Mouse (Mus musculus) spleen, embryonic (tissue): ENCODE measurements around the gene Sorcs1.

ENCODE experiments used
- CTCF ChIA-PET: fragments of 350-600 bp; sonication (Branson Sonifier 250); formaldehyde crosslinking; loops from one replicate; lab custom pipeline; 2022; lab: Charles Lee

The Sorcs1 gene

DNA sequence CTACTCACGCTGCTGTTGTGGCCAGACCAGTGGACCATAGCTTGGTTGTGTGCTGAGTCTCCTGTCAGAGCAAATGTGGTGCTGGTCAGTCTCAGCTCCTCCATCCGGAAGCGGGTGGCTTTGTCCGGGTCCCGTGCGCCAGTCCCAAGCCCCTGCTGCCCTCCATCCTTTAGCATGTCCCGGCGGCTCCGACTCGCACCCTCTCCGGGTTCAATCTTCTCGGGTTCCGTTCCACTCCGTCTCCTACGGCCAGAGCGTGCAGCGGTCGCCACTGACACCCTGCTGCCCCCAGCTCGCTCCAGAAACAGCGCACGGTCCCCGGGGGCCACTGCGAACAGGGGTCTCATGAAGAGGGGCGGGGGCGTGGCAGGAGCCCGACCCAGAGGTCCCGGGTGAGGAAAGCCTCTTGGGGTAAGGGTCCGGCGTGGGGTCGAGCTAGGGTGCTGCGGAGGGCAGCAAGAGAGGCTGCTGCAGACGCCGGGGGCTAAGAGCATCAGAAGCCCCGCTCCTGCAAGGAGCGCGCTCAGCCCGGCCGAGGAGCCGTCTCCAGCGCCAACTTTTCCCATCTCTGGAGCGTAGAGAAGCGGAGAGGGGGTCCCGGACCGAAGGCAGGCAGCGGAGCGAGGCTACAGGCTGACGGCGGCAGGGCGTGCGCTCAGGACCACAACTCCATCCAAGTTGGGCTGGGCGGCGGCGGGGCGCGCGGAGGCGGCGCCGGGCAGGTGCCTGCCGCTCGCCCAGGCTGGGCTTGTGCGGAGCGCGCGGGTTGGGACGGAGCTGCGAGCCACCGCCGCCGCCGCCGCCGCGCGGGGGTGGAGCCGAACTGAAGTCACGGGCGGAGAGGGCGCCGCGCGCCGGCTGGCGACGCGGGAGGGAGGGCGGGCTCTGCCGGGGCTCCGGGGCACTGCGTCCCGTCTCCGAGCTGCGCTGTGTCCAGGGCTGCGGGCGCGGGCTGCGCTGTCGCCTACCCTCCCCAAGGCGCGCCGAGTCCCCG is at the start of gene Sorcs1:
TSS of gene Sorcs1 (minus strand) at position 744 of the 994 bp plus-strand sequence.
- CTCF ChIA-PET: no interaction called here

DNA sequence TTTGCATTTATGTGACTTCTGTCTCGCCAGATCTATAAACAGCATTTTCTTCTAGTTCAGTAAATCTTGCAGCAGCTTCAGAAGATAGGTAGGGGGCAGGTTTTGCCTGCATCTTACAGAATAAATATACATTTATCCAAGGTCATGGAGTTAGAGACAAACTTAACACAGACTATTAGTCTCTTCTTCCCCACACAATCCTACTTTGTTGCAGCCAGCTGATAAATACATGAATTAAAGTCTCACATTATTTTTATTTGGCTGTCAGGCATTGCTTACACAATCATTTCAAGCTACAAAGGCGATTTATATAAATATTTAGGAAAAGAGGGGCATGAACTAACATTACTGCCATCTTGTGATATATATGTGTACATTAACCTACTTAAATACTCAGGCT is 4.8 kb upstream of the Sorcs1 start:
- CTCF ChIA-PET: no interaction called here

DNA sequence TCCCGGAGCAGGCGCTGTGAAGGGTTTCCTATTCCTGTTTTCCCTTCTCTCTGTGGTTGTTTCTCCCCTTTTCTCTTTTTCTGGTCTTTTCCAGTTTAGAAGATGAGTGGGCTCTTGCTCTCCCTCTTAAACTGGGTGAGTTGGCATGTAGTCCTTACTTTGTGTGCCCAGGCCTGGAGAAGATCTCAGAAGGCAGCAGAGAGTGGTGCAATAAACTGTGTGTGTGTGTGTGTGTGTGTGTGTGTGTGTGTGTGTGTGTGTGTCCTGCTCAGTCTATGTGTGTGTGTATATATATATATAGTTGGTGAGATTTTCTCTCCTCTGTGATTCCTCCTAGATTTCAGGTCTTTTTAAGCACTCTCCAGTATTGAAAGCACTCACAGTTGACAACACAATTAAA is 500 bp upstream of the Sorcs1 start:
- CTCF ChIA-PET: no interaction called here

DNA sequence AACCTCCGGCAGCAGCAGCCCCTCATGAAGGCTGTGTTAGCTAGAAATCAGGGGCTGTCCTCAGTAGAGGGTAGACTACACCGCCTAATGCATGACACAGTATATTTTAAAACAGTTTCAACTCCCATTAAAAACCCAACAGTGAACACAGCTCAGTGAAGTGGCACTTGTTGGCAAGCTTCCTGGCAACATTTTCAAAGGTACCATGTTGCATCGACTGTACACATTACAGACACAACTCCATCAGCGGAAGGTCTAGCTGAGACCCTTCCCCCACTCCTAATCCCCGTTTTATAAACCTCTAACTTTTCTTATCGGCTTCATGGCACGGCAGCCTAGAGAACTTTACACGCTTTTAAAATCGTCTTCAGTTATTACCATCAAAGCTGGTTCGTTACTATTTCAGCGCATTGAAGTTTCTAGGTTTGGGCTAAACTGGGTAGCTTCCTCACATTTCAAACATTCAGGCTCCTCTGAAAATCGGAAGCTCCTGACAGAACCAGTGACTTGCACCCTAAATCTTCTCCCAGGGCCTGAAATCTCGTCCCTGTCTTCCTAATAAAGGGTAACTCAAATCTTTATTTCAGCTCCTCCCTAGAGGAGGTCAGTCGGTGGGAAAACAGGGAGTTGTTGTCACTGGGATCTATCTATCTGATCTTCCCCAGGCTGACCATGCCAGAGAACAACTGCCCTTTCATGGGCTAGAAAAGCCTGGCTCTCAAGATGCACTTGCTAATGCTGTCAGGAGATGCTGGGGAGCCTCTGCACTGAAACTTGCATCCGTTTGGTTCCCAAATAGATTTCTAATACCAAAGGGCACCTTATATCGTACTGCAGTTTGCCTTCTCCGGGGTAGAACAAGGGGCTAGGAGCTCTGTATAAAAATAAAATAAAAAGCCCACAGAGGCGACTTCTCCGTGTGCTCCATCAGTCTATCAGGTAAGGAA is 1.6 kb downstream of the Sorcs1 start:
- CTCF ChIA-PET: no interaction called here

DNA sequence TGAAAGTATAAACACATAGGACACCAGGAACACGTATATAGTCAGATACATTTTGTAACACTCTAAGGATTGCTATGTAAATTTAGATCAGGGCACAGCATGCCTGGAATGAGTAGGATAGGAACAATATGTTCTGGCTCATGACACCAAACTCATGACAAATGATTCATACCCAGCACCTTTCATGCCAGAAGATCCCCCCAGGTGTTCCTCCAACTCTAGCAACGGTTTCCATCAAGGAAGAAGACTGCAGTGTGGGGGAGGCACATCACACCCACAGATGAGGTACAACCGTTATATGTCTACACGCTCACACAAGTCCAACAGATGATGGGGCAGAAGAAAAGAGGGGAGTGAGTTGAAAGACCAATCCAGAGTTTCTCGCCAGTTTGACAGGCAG is 3.5 kb downstream of the Sorcs1 start:
- CTCF ChIA-PET: no interaction called here

DNA sequence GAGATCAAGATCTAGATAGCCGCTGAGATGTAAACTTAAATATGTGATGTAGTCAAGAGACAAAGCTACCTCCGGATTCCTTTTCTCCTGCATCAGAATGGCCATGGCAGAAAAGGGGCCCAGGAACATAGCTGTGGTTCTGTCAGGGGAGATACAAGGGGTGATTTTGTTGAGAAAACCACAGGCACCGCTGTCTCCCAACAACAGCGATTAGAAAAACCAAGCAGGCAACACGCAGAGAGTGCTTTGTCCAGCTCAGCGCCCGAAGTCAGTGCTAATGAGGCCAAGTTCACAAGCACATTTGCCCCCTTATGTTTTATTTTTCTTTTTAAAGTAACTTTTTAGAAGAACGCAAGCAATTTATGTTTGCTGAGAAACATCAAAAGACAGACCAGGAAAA is 10.9 kb downstream of the Sorcs1 start:
- CTCF ChIA-PET: no interaction called here

DNA sequence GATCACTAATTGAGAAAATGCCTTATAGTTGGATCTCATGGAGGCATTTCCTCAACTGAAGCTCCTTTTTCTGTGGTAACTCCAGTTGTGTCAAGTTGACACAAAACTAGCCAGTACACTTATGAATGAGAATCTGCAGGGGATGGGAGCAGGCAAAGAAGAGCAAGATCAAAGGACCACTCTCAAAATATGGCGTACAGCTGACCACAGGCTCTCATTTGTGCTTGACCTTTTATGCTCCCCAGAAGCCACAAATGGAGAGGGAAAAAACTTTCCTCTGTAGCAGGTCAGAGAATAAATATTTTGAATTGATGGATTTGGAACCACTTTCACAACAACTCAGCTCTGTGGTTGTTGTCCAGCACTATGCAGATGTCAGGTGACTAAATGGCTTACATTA is 14.1 kb downstream of the Sorcs1 start:
- CTCF ChIA-PET: no interaction called here

DNA sequence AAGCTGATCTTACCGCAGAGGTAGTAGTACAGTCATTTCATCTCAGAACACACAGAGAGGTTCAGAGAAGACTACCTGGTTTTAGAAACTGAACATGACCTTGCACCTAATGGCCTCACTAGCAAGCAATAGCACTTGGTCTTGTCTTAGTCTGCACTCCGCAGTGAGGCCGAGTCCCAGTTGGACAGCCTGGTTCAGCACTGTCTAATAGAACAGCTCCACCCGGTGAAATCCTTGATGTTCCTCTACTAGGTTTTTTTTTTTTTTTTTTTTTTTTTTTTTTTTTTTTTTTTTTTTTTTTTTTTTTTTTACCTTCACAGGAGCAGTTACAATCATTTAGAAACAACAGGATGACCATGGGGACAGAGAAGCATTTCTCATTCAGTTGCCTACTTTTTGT is 19.3 kb downstream of the Sorcs1 start:
- CTCF ChIA-PET: no interaction called here

DNA sequence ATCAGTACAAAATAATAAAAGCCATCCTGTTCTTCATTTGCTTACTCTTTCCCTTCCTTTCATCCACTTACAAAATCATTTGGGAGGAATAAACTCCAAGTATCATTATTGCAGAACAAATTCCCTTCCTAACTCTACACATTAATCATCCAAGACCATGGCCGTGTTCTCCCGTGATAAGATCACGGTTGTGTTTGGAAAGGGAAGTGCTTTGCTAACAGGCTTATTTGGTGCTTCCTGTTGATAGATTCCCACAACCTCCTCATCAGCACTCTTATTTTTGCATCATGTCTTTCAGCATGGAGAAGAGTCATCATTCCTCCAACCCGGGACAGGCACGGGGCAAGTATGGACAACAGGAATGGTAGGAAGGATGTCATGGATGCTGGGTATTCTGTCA is 25.7 kb downstream of the Sorcs1 start:
- CTCF ChIA-PET: no interaction called here

DNA sequence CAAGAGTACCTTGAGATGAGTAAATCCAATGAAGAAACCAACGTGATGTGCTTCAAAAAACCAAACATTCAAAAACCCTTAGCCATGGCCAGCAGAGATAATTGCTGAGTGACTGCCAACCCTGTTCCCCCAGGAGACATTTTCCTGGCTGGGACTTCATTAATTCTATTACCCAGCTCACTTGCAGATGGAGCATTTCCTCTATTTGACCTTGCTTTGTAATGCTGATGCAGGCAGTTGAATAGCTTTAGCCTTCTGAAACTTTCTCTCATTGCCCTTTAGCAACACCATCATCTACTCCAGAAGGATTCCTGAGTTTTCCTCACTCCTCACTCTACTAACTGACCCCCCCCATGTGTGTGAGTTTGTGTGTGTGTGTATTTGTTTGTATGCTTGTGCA is 34.6 kb downstream of the Sorcs1 start:
- CTCF ChIA-PET: no interaction called here

DNA sequence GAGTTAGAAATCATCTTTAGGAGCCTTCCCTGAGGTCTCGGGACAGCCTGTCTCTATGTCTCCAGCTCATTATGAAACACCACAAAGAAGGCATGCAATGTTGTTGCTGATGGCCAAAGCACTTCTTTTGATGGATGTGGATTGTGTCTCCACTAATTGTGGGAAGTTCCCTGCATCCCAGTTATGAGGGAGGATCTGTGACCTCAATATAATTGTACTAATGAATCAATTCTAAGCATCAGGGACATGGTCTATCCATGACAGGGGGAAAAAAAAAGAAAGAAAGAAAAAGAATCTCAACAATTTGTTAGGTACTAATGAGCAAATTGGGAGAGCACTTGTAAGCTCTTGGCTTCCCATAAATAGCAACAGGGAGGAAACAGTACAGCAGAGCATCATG is 36.3 kb downstream of the Sorcs1 start:
- CTCF ChIA-PET: no interaction called here

DNA sequence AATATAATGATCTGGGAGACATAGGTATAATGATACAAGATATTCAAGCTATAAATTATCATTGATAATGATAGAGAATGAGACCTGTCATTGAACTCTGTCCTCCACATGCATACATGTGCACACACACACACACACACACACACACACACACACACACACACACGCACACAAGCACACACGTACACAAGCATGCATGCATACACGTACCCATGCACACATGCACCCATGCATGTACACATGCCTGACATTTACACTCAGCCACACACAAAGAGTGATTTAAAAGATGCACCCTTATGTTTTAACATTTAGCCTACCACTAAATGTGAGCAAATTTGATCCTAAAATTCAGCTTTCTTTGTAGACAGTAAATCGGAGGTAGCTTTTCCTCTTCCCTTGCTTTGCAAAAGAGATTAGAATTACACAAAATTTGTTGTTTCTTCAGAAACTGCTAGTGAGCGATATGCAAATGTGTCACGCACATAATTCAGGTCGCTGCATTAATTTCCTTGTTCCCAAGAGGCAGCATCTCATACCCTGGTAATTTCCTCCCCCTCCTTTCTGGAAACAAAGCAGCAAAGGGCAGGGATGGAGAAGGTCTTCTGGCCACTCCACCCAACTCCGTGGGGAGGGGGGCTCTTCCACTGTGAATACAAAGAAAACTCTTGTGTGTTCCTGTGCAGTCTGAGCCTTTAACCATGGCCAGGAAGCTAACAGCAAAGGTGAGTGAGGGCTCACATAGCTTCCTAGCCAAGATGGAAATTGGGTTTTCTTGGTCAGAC is 38.0 kb downstream of the Sorcs1 start:
- CTCF ChIA-PET: no interaction called here

DNA sequence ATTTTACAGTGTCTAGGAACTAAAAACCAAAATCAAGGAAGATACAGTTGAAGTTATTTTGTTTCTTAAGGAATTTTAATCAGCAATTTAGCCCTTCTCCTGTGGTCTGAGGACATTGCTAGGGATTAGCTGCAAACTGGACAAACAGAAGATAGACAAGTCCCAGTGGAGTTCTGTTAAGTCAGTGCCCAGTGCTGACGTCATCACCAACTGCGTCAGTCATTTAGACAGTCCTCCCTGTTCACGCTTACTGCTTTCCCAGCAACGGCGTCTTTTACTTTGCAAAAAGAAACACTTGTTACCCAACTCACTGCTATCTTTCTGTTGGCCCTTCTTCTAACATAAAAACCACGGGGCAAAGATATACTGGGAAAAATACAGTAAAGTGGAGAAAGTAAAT is 40.3 kb downstream of the Sorcs1 start:
- CTCF ChIA-PET: no interaction called here

DNA sequence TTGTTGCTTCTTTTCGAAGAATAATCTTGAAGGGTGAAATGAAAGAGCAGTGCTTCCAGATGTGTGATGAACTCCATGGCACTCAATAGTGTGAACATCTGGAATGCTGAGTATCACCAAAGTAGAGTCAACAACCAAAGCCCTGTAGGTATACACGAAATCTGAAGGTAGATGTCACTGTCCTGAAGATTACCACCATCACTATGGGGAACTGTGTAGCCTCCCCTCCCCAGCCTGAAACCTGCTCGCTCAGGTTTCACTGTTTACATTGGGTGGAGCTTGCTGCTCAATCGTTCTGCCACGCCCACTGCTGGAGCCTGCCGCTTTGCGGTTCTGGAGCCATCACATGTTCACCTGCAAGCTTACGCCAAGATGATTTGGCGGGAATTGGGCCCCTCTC is 64.4 kb downstream of the Sorcs1 start:
- CTCF ChIA-PET: no interaction called here

DNA sequence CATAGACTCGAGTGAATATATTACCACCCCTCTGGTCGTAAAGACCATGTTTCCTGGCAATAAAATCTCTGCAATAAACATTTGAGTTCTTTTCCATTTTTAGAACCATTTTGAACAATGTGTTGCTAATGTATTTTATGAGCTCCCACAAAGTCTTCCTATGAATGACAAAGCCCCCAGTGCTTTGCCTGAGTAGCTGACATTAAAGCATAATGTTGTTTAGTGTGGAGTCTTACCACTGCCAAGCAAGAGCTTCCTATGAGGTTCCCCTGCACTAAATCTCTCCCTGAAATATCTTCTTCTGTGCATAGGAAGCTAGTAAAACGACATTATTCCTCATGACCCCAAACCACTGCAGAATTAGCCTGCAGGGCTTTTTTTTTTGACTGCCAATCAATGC is 66.8 kb downstream of the Sorcs1 start:
- CTCF ChIA-PET: interaction anchor here (0.6 kb wide), 1 partner anchor 1063 kb away, joined by 3 read pairs; no protein-coding TSS in a partner anchor

DNA sequence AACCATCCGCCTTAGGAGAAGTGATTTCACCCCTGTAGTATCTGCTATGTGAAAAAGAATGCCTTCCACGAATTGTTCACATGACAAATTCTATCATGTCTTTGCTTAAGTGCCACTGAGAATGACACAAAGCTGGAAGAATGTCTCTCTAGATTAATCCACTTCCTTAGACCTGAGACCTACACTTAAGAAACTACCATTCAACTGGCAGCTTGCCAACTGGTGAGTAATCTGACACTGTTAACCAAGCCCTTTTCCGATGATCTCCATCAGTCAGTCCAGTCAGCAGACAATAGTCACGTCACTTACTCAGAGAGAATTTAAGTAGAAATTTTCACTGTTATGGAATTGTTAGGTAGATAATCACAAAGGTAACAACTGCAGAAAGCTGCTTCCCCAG is 74.6 kb downstream of the Sorcs1 start:
- CTCF ChIA-PET: no interaction called here

DNA sequence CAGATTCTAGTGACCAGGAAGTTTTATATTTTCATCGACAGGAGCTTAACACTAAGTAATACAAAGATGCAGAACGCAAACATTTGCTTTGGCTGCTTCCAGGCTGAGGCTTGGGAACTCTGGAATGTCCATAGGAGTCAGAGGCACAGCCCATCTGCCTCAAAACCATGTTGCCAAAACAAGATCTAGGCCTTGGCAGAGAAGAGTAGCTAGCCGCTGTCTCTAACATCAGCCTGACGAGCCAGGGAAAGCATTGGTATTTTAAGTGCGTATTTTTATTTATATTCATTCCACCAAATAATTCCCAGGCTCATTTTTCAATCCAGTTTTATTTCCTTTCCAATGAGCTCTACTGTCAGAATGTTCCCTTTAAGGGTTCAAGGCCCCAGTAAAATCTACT is 75.1 kb downstream of the Sorcs1 start:
- CTCF ChIA-PET: no interaction called here

DNA sequence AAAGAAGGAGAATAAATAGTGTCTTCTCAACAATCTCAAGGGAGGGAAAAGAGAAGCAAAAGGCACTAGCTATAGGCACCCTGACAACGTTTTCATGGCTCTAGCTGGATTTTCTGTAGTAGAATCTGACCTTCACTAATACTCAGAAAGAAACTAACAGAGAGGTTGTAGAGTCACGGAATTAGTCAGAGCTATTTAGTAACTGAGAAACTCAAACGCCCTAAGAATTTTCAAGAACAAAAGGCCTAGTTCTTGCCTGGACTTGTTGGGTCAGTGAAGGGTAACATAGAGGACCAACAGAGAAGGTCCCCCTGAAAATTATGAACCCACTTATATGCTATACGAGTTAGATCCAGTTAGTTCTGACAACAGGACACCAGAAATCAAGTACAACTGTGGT is 81.1 kb downstream of the Sorcs1 start:
- CTCF ChIA-PET: no interaction called here

DNA sequence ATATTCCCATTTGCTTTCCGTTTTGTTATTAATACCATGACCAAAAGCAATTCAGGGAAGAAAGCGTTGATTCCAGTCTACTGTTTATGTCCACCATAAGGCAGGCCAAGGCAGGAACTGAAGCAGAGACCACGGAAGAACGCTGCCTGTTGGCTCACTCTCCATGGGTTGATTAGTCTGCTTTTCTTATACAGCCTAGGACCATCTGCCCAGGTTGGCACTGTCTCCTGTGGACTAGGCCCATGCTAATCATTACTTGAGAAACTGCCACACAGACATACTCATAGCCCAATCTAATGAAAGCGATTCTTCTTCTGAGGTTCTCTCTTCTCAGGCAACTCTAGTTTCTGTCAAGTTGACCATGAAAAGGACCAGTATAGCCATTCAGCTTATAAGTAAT is 92.3 kb downstream of the Sorcs1 start:
- CTCF ChIA-PET: no interaction called here

DNA sequence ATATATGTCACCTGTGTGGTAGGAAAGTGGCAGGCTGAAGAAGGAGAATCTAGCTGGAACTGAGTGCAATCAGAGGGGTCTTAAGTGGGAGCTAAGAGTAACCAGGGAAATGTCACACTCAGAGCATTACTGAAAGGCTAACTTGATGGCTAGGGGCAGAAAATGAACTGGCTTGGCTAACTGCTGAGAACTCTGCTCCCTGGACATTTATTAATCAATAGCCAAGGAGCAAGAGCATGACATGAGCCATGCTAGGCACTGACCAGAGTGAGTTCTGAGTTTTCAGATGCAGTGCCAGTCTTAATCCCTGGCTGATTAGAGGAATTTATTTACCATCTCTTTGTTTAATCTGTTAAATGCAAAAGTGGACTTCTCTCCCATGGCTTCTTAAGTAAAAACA is 95.5 kb downstream of the Sorcs1 start:
- CTCF ChIA-PET: no interaction called here

DNA sequence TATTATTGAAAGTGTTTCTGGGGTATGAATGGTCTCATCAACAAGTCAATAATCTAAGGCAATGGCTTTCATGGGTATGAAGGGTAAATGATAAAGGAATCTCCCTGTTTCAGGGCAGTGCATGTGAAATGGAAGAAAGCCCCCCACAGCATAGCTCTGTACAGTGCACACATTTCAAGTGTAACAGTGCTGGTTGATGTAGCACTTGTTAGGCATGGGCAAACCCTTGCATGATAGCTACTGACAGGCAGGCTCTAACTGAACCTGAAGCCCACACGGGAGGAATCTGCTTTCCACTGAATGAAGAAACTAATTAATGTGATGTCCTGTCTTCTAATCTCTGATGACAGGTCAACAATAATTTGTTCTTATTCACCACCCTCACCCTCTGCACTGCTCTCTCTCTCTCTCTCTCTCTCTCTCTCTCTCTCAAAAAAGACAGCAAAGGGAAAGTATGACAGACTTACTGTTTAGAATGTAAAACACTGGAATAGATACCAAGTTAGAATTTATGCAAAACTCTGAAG is 108.7 kb downstream of the Sorcs1 start:
- CTCF ChIA-PET: no interaction called here
